ENCODE assay signal across 15 mouse cellular contexts in the genomic region with DNA sequence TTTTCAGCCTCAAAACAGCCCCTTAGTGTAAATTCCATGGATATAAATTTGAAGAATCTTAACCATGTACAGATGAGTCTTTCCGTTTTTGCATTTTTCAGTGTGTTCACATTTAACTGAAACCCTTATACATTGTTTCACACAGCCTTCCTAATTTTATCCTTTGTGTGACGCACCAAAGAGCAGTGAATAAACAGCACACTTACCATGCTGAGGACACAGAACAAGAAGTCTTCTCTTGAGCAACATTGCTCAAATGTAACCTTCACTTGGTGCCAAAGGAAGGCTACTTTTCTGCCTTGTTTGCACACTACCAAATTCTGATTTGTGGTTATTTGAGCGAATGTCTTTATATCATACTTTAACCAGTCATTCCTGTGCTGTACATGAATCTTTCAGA.
"Had no signal": no experiment of that assay in that cellular context is flagged by ENCODE, and none has a peak within 500 bp of the region (broad histone marks: within the 10 kb centered on the region; RNA-seq: fewer than 3 reads in every experiment).

No protein-coding gene starts in this region.

- H3K27me3 ChIP-seq: neural tube, embryonic 13.5 days; neural tube, embryonic 15.5 days; stomach, embryonic 15.5 days had no signal

- H3K4me1 ChIP-seq: neural tube, embryonic 13.5 days; neural tube, embryonic 15.5 days; stomach, embryonic 15.5 days had no signal

- H3K9me3 ChIP-seq: neural tube, embryonic 13.5 days; neural tube, embryonic 15.5 days; stomach, embryonic 15.5 days had no signal

- DNase-seq: retina, postnatal 1 day; right cerebral cortex, adult 18-20 months; right cerebral cortex, postnatal 14 days; right cerebral cortex, postnatal 25 days; right cerebral cortex, postnatal 4 days; spleen, adult 18-20 months; thymus, adult 18-20 months; thymus, adult 2 months; thymus, postnatal 14 days; thymus, postnatal 25 days; thymus, postnatal 4 days had no signal

- H3K4me2 ChIP-seq: neural tube, embryonic 13.5 days; neural tube, embryonic 15.5 days; stomach, embryonic 15.5 days had no signal

- H3K36me3 ChIP-seq: neural tube, embryonic 13.5 days; neural tube, embryonic 15.5 days; stomach, embryonic 15.5 days had no signal

- H3K4me3 ChIP-seq: neural tube, embryonic 13.5 days; neural tube, embryonic 15.5 days; stomach, embryonic 15.5 days had no signal

- H3K9ac ChIP-seq: neural tube, embryonic 13.5 days; neural tube, embryonic 15.5 days; stomach, embryonic 15.5 days had no signal

- H3K27ac ChIP-seq: neural tube, embryonic 13.5 days; neural tube, embryonic 15.5 days; stomach, embryonic 15.5 days; stomach, postnatal 0 days had no signal
